Mouse (Mus musculus) lung, postnatal 0 days (tissue): Measurements from ENCODE around the gene Trem1. TPM values are rescaled to one million over a fixed set of nuclear protein-coding genes. Genes with fewer than 3 reads are reported as not detected.

ENCODE experiments used
- ATAC-seq: fragments of 200-750 bp; cut with Nextera tagmentation; 2 replicates; pipeline ENCODE4 v1.8.0; 2017; ENCODE audit warnings: moderate library complexity
- DNase-seq: peaks from one replicate; pipeline ENCODE4 v3.0.0-alpha.2; 2016; ENCODE audit warnings: low spot score
- H3K27ac ChIP-seq: fragments of 300-500 bp; sonication (generic); 2 replicates; pipeline ENCODE4 v1.5.1; 2014; ENCODE audit warnings: antibody characterized with exemption, mild to moderate bottlenecking, low read length, mixed read lengths
- H3K27me3 ChIP-seq: fragments of 300-500 bp; sonication (generic); replicated peaks from 2 replicates; pipeline ENCODE4 v1.6.1; 2014; ENCODE audit warnings: low read length, mixed read lengths; ENCODE audit not compliant: insufficient read depth
- H3K36me3 ChIP-seq: fragments of 300-500 bp; sonication (generic); 2 replicates; pipeline ENCODE4 v1.6.1; 2014; ENCODE audit warnings: low read length, mixed read lengths; ENCODE audit not compliant: insufficient read depth
- H3K4me1 ChIP-seq: fragments of 300-500 bp; sonication (generic); 2 replicates; pipeline ENCODE4 v1.6.1; 2014; ENCODE audit warnings: antibody characterized with exemption, low read depth, low read length, mixed read lengths; ENCODE audit not compliant: insufficient read depth
- H3K4me2 ChIP-seq: fragments of 300-500 bp; sonication (generic); replicated peaks from 2 replicates; pipeline ENCODE4 v1.6.1; 2014; ENCODE audit warnings: low read depth, mild to moderate bottlenecking, low read length, moderate library complexity, mixed read lengths
- H3K4me3 ChIP-seq: fragments of 300-500 bp; sonication (generic); 2 replicates; pipeline ENCODE4 v1.5.1; 2014; ENCODE audit warnings: low read depth, low read length
- H3K9ac ChIP-seq: fragments of 300-500 bp; sonication (generic); replicated peaks from 2 replicates; pipeline ENCODE4 v1.6.1; 2014; ENCODE audit warnings: low read depth, mild to moderate bottlenecking
- H3K9me3 ChIP-seq: fragments of 300-500 bp; sonication (generic); 2 replicates; pipeline ENCODE4 v1.6.1; 2016; ENCODE audit warnings: low read length, mixed read lengths
- CTCF ChIP-seq: IDR thresholded peaks from 2 replicates; pipeline ENCODE4 v1.5.1; 2016; ENCODE audit warnings: antibody characterized with exemption, mild to moderate bottlenecking
- EP300 ChIP-seq: IDR thresholded peaks from 2 replicates; pipeline ENCODE4 v1.6.1; 2016; ENCODE audit warnings: antibody characterized with exemption, mild to moderate bottlenecking, control low read depth
- WGBS: fragments of 180-500 bp; shearing (Covaris S2); extraction: QIAGEN DNeasy Blood & Tissue Kit; methylation state at CpG from one replicate; pipeline ENCODE4 v1.1.7; 2014; 5-methylcytosine and 5-hydroxymethylcytosine counted together
- polyA plus RNA-seq: library from polyadenylated mRNA; unstranded; fragments of >200 nt; fragmentation: Nextera tagmentation; extraction: Ambion mirVana; gene quantifications from 2 replicates; pipeline ENCODE4 v1.2.1, GENCODE M21; 2015

Trem1 gene
- polyA plus RNA-seq, 1 experiment from 2014 or later = 1.4 TPM

- H3K9me3 ChIP-seq = no peaks in the 10 kb centered on the region
- WGBS = 33% methylated on average over 2 of the region's 2 CpGs
- H3K4me1 ChIP-seq = no peaks in the 10 kb centered on the region
- no peaks in the 10 kb centered on the region for H3K36me3 ChIP-seq
- H3K27me3 ChIP-seq = no peaks in the 10 kb centered on the region
- no peak overlapping the region for H3K27ac ChIP-seq
- H3K4me2 ChIP-seq = no peak overlapping the region
- H3K9ac ChIP-seq = no peak overlapping the region
- TF ChIP-seq EP300 = no peak
- no peak for TF ChIP-seq CTCF
- no peak for DNase-seq
- H3K4me3 ChIP-seq = no peak overlapping the region
- ATAC-seq = no peak
Measured at GRCm38 (mm10) chr17:48266138-48266537, 33.6 kb downstream of the Trem1 start.

DNA sequence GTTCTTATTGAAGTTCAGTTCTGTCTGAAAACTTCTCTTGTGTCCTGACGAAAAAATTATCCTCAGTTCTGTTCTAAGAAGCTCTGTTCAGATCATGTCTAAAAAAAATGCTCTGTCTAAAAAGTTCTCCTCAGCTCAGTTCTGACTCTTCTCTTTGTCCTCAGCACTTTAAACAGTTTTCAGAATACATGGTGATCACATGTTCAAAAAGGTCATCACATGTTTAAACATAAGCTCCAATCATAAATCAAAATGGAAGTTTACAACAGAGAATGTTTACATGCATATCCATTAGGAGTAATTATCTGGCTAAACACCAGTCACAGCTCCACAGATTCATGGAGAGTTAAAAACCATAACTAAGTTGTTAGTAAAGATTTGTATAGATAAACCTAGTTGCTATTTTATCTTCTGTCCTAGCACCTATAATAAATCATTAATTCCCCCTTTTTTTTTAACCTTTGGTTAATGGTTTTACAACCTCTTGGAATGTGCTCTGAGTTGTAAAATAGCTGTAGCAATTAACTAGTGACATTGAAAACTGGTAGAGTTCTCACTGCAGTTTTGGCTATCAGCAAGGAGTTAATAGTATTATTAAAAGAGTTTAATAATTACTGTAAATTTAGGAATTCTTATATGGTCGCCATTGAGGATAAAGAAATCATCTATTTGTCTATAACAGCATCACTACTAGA, 34.2 kb downstream of the Trem1 start:
- no peak for DNase-seq
- ATAC-seq = no peak
- TF ChIP-seq EP300 (no peak), CTCF (no peak)
- Histone ChIP-seq H3K36me3 (no peaks in the 10 kb centered on the region), H3K4me2 (no peak overlapping the region), H3K4me1 (no peaks in the 10 kb centered on the region), H3K9me3 (no peaks in the 10 kb centered on the region), H3K27ac (no peak overlapping the region), H3K4me3 (no peak overlapping the region), H3K9ac (no peak overlapping the region), H3K27me3 (no peaks in the 10 kb centered on the region)
- WGBS = 29% methylated on average over 2 of the region's 2 CpGs

GRCm38 (mm10) chr17:48267591-48267990, 35.0 kb downstream of the Trem1 start:
- Histone ChIP-seq H3K9ac (no peak overlapping the region), H3K9me3 (no peaks in the 10 kb centered on the region), H3K4me1 (no peaks in the 10 kb centered on the region), H3K4me3 (no peak overlapping the region), H3K27ac (no peak overlapping the region), H3K36me3 (no peaks in the 10 kb centered on the region), H3K4me2 (no peak overlapping the region), H3K27me3 (no peaks in the 10 kb centered on the region)
- ATAC-seq (no peak), DNase-seq (no peak)
- WGBS = 83% methylated on average over 1 of the region's 1 CpGs
- no peak for TF ChIP-seq CTCF
- TF ChIP-seq EP300 = no peak

- H3K27ac ChIP-seq = no peak overlapping the region
- H3K9me3 ChIP-seq = no peaks in the 10 kb centered on the region
- no peak overlapping the region for H3K4me3 ChIP-seq
- no peak overlapping the region for H3K9ac ChIP-seq
- ATAC-seq (no peak), DNase-seq (no peak)
- no peak overlapping the region for H3K4me2 ChIP-seq
- TF ChIP-seq CTCF (no peak), EP300 (no peak)
- H3K36me3 ChIP-seq = no peaks in the 10 kb centered on the region
- H3K27me3 ChIP-seq = no peaks in the 10 kb centered on the region
- no peaks in the 10 kb centered on the region for H3K4me1 ChIP-seq
Measured at GRCm38 (mm10) chr17:48268276-48268675, 35.7 kb downstream of the Trem1 start.

DNA sequence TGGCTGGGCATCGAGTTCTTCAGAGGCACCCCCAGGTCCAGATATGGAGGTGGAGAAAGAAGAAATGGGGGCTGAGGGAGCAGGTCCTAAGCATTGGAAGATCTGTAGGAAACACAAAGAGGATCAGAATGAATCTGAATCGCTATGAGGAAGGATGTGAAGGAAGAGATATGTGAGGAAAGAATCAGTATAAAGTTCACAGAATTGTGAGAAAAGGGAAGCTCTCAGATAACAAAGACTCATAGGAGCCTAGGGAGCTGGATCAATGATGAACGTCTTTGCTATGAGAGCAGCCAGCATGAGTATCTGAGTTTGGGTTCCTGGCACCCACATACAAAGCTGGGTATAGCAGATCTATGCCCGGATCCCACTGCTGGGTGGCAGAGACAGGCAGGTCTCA, 37.3 kb downstream of the Trem1 start:
- 56% methylated on average over 4 of the region's 4 CpGs for WGBS
- no peak overlapping the region for H3K4me2 ChIP-seq
- DNase-seq (no peak), ATAC-seq (no peak)
- no peaks in the 10 kb centered on the region for H3K4me1 ChIP-seq
- H3K27ac ChIP-seq = no peak overlapping the region
- no peak for TF ChIP-seq CTCF
- no peak for TF ChIP-seq EP300
- H3K27me3 ChIP-seq = no peaks in the 10 kb centered on the region
- H3K9me3 ChIP-seq = no peaks in the 10 kb centered on the region
- H3K9ac ChIP-seq = no peak overlapping the region
- H3K4me3 ChIP-seq = no peak overlapping the region
- no peaks in the 10 kb centered on the region for H3K36me3 ChIP-seq

- Histone ChIP-seq H3K9me3 (no peaks in the 10 kb centered on the region), H3K4me1 (no peaks in the 10 kb centered on the region), H3K36me3 (no peaks in the 10 kb centered on the region), H3K4me2 (no peak overlapping the region), H3K9ac (no peak overlapping the region), H3K27ac (no peak overlapping the region), H3K27me3 (no peaks in the 10 kb centered on the region), H3K4me3 (no peak overlapping the region)
- TF ChIP-seq CTCF = no peak
- TF ChIP-seq EP300 = no peak
- 57% methylated on average over 5 of the region's 5 CpGs for WGBS
- DNase-seq (no peak), ATAC-seq (no peak)
Measured at GRCm38 (mm10) chr17:48272158-48272557, 39.6 kb downstream of the Trem1 start.

GRCm38 (mm10) chr17:48272598-48272997, 40.0 kb downstream of the Trem1 start:
- DNase-seq (no peak), ATAC-seq (no peak)
- Histone ChIP-seq H3K36me3 (no peaks in the 10 kb centered on the region), H3K4me1 (no peaks in the 10 kb centered on the region), H3K4me2 (no peak overlapping the region), H3K27ac (no peak overlapping the region), H3K4me3 (no peak overlapping the region), H3K27me3 (no peaks in the 10 kb centered on the region), H3K9me3 (no peaks in the 10 kb centered on the region), H3K9ac (no peak overlapping the region)
- 81% methylated on average over 4 of the region's 4 CpGs for WGBS
- TF ChIP-seq CTCF (no peak), EP300 (no peak)
